Mouse (Mus musculus) T-helper 17 cell (primary cell): ENCODE measurements around the gene Gna15.

Source experiments
- in situ Hi-C, 2 experiments: fragments of 300-600 bp; cut with MboI, MseI; formaldehyde crosslinking; loops; 1 replicate in 1 of 2; 2 replicates in 1 of 2; pipeline ENCODE4 v1.15.1; 2025; ENCODE audit warnings: high pct_unique_total_duplicates in 2 of 2

The Gna15 gene

GRCm38 (mm10) chr10:81553807-81554755 is 30.1 kb upstream of the Gna15 start:
- in situ Hi-C loops: no loop called here

GRCm38 (mm10) chr10:81553232-81553631 is 29.2 kb upstream of the Gna15 start:
- in situ Hi-C loops: no loop called here

GRCm38 (mm10) chr10:81551597-81552102 is 27.6 kb upstream of the Gna15 start:
- in situ Hi-C loops: no loop called here

GRCm38 (mm10) chr10:81550257-81550656 is 26.2 kb upstream of the Gna15 start:
- in situ Hi-C loops: no loop called here

- in situ Hi-C loops: loop anchor here in 1 of 2 experiments (5.0 kb wide), 1 partner anchor 257 kb away; the partner anchor contains the start of genes Pip5k1c and Tjp3
Observed at GRCm38 (mm10) chr10:81548944-81549343, 24.9 kb upstream of the Gna15 start.

GRCm38 (mm10) chr10:81546788-81547571 is 23.0 kb upstream of the Gna15 start:
- in situ Hi-C loops: loop anchor here in 1 of 2 experiments (5.0 kb wide), 1 partner anchor 255 kb away; the partner anchor contains the start of genes Pip5k1c and Tjp3

- in situ Hi-C loops: loop anchor here in 1 of 2 experiments (5.0 kb wide), 1 partner anchor 254 kb away; the partner anchor contains the start of genes Pip5k1c and Tjp3
Observed at GRCm38 (mm10) chr10:81546332-81546731, 22.3 kb upstream of the Gna15 start.

- in situ Hi-C loops: loop anchor here in 1 of 2 experiments (5.0 kb wide), 1 partner anchor 253 kb away; the partner anchor contains the start of genes Pip5k1c and Tjp3
Observed at GRCm38 (mm10) chr10:81545161-81545747, 21.2 kb upstream of the Gna15 start, which contains the start of gene Gna11. Gene Gna11 (minus strand): TSS chr10:81545190.

- in situ Hi-C loops: loop anchor here in 1 of 2 experiments (5.0 kb wide), 1 partner anchor 252 kb away; the partner anchor contains the start of genes Pip5k1c and Tjp3
Observed at GRCm38 (mm10) chr10:81544296-81545160, 20.5 kb upstream of the Gna15 start.

GRCm38 (mm10) chr10:81543633-81544032 is 19.6 kb upstream of the Gna15 start:
- in situ Hi-C loops: no loop called here

- in situ Hi-C loops: no loop called here
Observed at GRCm38 (mm10) chr10:81542727-81543460, 18.9 kb upstream of the Gna15 start.

GRCm38 (mm10) chr10:81541803-81542202 is 17.8 kb upstream of the Gna15 start:
- in situ Hi-C loops: no loop called here

- in situ Hi-C loops: no loop called here
Observed at GRCm38 (mm10) chr10:81541363-81541762, 17.3 kb upstream of the Gna15 start.

GRCm38 (mm10) chr10:81538321-81539048 is 14.5 kb upstream of the Gna15 start:
- in situ Hi-C loops: loop anchor here in 1 of 2 experiments (10.0 kb wide), 1 partner anchor 54 kb away; the partner anchor contains the start of gene Celf5

GRCm38 (mm10) chr10:81537429-81537828 is 13.4 kb upstream of the Gna15 start:
- in situ Hi-C loops: loop anchor here in 1 of 2 experiments (10.0 kb wide), 1 partner anchor 53 kb away; the partner anchor contains the start of gene Celf5

GRCm38 (mm10) chr10:81536734-81537133 is 12.7 kb upstream of the Gna15 start:
- in situ Hi-C loops: loop anchor here in 1 of 2 experiments (10.0 kb wide), 1 partner anchor 52 kb away; the partner anchor contains the start of gene Celf5

GRCm38 (mm10) chr10:81534826-81535225 is 10.8 kb upstream of the Gna15 start:
- in situ Hi-C loops: loop anchor here (5.0 to 10.0 kb wide), 2 partner anchors 50 to 143 kb away; partner anchors contain the start of genes Celf5 (in 1 of the 2) and Smim24 (in 1 of the 2)

GRCm38 (mm10) chr10:81526779-81527178 is 2.8 kb upstream of the Gna15 start:
- in situ Hi-C loops: no loop called here
